Mouse (Mus musculus) E14TG2a.4 (cell line): Measurements from ENCODE around the gene Mad1l1.

Experiments used
- CTCF ChIP-seq: conservative IDR thresholded peaks from 2 replicates; pipeline ENCODE4 v1.5.1; 2014; ENCODE audit warnings: low read length
- NANOG ChIP-seq: IDR thresholded peaks from 2 replicates; pipeline ENCODE4 v1.6.1; 2014; ENCODE audit warnings: borderline replicate concordance, low read length, mixed read lengths
- POU5F1 ChIP-seq: IDR thresholded peaks from 2 replicates; pipeline ENCODE4 v1.6.1; 2014; ENCODE audit warnings: low read length, borderline replicate concordance

- TF ChIP-seq CTCF (no peak), NANOG (no peak), POU5F1 (no peak)
Observed at GRCm38 (mm10) chr5:140012286-140012967, 308.9 kb downstream of the Mad1l1 start.
